Mouse (Mus musculus): ENCODE data around the gene Cd69.

The Cd69 gene

DNA sequence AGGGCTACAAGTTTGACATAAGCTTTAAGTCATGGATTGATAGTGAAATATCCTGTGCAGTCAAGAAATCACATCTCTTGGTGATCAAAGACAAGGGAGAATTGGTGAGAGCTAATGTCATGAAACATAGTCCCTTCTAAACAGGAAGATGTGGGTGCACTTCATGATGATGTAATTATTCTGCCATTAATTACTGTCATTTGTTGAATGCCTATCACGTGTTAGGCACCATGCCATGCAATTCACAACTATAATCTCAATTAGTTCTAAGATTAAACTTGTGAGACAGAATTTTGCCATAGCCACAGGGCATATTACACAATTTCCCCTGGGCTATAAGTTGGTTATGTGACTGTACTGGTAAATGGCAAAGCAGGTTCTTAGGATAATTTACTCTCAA is 28.2 kb downstream of the Cd69 start:
- peak; percentile 26 for DNase-seq (ENCODE audit: low read depth)

DNA sequence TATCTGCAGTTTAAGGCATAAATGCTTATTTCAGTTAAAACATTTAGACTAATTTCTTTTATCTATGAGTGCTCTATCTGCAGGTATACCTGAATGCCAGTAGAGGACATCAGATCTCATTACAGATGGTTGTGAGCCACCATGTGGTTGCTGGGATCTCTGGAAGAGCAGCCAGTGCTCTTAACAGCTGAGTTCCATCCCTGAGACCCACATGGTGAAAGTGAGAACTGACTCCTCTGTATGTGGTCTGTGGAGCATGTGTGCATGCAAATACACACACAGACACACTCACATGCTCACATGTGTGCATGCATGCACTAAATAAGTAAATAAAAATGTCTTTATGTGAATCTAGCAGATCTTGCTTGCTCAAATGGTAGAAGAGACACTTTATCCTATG is 29.4 kb downstream of the Cd69 start:
- DNase-seq (ENCODE audit: low read depth) = peak; percentile 19

- DNase-seq (ENCODE audit: low read depth) = peak; percentile 81
Measured at GRCm38 (mm10) chr6:129241907-129242306, 33.3 kb downstream of the Cd69 start.

DNA sequence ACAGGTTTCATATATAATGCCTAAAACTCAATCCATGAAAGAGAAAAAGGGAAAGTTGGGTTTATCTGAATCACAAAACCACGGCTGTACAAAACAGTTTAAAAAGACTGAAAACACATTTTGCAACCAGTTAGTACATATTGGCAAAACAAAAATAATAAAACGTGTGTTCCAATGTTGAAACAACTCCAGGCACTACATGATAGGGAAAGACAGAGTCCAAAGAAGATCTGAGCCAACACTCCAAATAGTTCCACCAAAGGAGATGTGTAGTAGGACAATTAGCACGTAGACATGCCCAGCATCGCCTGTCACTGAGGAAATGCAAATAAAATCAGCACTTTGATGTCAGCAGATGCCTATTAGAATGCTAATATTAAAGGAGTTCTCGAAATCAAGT is 33.8 kb downstream of the Cd69 start:
- DNase-seq (ENCODE audit: low read depth) = no peak

DNA sequence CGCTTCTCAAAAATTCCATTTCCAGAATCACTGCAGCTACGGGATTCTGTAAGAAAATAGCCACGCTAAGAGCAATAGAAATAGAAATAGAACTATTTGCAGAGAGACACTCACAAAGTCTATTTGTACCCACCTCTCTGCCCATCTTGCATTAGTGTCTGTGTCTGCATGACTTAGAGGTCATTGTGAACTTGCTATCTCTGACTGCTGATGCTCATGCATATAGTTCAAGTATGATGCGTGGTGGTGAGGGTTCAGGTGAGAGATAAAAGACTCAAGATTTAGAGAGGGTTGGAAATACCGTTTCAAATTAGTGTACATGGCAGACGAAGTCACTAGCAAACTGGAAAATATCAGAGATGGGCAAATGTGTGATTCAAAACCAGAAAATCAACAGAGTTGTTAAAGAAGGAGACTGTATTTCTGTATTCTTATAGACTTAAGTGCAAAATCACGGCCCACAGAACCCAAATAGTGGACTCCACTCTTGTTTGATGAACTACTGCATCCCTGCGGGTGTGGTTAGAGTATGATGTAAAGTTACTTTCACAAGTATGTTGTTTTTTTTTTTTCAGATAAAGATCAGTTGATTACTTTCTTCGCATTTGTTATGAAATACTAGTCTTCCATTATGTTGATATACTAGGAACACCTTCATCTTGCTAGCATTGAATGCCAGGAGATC is 35.5 kb downstream of the Cd69 start:
- DNase-seq (ENCODE audit: low read depth) = peak; percentile 88

DNA sequence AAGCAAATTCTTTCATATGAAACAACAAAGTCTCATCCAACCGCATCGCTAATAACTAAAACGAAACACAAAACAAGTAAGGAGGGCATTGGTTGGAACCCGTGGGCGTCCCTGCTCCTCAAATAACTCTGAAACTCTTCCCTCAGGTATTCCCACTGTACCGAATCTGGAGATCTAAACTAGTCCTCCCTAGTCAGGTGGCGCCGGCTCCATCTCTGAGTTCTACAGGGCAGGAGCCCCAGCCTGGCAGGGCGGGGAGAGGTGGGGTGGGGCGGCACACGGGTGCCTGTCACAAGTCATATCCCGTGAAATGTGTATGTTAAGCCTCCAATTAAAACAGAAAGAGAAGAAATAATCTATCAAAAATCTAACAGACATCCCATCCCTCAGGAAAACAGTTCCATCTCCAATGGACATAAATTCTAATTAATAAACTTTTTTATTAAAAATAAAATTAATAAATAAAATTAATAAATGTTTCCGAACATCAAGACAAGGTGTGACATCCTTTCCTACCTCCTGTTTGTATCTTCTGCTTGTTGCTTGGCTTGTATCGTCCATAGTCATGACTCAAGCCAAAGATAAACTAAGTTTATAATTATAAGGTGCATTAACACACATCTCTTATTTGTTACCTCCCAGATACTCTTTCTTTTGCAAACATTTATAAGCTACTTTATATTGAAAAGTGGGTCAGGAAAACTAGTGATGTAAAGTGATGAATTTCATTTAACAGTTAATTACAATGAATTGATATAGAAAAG is 36.8 kb downstream of the Cd69 start:
- DNase-seq (ENCODE audit: low read depth) = peak; percentile 57

DNA sequence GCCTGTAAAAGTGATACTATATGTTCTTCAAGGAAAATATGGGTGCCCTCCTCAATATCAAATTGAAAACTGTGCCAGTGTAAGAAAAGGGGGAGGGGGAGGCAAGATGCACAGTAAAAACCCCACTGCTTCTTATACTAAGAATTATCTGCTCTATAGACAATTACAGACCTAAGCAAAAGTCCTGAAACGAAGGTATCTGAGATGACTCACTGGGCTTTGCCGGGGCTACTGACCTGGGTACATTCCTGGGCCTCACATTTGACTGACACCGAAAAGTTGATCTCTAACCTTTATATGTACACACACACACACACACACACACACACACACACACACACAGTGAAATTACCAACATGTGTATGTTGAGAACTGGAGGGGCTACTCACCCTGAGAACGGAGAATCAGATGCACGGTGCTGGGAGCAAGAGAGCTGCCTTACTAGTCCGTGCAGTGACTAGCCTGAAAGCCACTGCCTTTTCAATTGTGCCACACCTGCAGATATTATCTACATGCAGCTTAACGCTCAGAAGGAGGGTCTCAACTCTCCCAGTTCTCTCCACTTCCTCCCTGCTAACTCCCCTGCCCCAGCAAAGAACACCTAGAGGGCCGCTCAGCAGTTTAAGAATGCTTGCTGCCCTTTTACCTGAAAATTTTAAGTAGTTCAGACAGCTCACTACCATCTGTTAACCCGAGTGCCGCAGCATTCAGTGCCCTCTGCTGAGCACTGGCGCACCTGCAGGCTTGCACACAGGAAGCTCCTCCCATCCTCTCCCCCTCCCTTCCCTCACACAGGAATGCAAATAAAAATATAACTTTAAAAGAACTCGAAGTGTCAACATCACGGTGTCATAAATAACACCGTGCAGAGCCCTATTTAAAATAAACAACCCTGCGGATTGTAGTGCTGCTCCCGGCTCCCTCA is 37.6 kb downstream of the Cd69 start:
- peak; percentile 95 for DNase-seq (ENCODE audit: low read depth)

GRCm38 (mm10) chr6:129236652-129237342 is 38.4 kb downstream of the Cd69 start:
- peak; percentile 88 for DNase-seq (ENCODE audit: low read depth)

DNA sequence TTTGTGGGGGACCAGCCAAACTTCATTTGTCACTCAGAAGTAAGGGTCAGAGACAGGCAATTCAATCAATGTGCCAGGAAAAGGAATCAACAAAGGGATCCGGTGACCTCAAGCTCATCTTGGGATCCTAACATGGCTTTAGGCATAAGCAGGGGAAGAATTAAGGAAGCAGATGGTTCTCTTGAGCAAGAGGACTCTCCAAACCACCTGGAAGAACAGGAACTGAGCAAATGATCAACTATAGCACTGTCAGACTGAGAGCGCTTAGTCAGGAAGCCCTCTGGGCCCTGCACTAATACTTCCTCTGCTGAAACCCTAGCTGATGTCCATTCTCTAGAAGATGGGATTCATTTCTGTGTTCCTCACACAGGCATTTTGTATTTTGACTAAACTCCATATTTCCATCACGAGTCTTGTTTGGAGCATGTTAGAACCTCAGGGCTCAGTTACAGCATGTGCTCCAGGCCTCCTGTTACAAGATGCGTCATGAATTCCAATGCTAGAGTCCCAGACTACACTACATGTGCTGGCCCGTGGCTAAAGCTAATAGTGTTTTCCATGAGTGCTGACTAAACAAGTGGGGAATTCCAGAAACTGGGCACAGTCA is 39.3 kb downstream of the Cd69 start:
- peak; percentile 86 for DNase-seq (ENCODE audit: low read depth)

GRCm38 (mm10) chr6:129234456-129235360 is 40.5 kb downstream of the Cd69 start:
- DNase-seq (ENCODE audit: low read depth) = peak; percentile 89

- no peak for DNase-seq (ENCODE audit: low read depth)
Measured at GRCm38 (mm10) chr6:129233955-129234369, 41.3 kb downstream of the Cd69 start.

GRCm38 (mm10) chr6:129233366-129233954 is 41.8 kb downstream of the Cd69 start:
- peak; percentile 79 for DNase-seq (ENCODE audit: low read depth)

GRCm38 (mm10) chr6:129232842-129233205 is 42.4 kb downstream of the Cd69 start:
- DNase-seq (ENCODE audit: low read depth) = peak; percentile 95

DNA sequence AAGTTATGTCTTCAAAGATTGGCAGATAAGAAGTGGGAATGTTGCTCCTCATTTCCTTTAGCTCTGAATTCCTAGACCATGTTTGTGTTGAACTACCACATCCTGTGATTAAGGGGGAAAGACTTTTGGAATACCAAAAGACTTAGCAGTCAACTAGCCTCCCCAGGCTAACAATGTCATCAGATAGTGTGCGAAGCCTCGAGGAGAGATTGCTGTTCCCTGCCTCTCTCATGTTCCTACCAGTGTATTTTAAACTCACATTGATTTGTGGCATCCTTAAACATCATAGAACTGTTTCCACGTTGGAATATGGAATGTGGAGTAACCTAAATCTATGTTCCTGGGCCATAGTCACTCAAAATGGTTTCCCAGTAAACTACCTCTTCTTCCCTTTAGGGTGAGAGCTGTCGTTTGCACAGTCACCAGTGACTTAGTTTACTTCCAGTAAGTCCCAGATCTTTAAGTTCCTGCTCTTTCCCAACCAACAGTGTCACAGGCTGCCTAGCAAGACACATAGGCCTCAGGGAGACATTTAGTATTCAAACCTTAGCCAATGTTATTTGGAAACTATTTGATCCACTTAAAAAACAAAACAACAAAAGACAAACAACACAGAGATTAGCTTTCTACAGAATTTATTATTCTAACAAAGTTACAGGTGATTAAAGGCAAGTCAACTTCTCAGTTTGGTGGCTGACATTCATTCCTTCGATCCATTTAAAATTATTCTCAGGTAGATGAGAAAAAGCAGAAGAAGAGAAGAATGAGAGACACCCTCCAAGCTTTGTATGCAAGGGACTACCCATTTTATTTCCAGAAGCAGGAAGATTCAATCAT is 43.0 kb downstream of the Cd69 start:
- DNase-seq (ENCODE audit: low read depth) = peak; percentile 61

DNA sequence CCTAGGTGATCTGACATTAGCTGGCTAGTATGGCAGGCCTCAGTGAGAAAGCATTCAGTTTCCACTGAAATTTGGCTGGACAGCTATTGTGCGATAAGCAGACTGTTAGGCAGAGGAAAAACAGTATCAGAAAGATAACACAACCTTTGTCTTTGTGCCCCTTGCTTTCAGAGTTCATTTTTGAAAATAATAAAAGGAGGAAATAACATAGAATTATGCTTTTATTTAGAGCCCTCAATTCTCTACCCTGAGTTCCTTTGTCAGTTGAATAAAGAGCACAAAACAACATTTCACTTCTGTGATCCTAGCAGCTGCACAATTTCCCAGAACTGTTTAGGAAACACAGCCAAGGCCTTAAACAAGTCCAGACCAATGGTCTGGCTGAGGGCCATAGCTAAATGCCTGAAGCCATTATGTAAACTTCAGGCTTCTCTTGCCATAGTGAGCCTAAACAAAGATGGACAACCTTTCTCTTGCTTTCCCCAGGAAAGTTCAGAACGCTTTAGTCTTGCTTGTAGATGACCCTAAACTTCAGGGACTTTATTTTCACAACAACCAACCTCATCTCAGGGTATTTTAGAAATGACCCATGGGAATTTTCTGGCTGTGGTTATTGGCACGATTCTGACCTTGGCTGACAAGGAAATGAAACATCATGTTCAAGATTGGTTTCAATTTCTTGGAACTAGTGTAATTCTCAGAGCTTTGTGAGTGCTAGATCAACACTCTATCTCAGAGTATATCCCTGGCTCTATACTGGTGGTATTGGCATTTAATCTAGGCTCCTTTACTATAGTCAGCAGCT is 45.3 kb downstream of the Cd69 start:
- peak; percentile 78 for DNase-seq (ENCODE audit: low read depth)

GRCm38 (mm10) chr6:129228935-129229773 is 46.1 kb downstream of the Cd69 start:
- peak; percentile 82 for DNase-seq (ENCODE audit: low read depth)

- DNase-seq (ENCODE audit: low read depth) = peak; percentile 63
Measured at GRCm38 (mm10) chr6:129225078-129225477, 50.2 kb downstream of the Cd69 start.
